Mouse (Mus musculus) kidney, embryonic 15.5 days (tissue): Measurements from ENCODE around the gene Arl15. TPM values are rescaled to one million over a fixed set of nuclear protein-coding genes. Genes with fewer than 3 reads are reported as not detected.

Source experiments
- ATAC-seq: fragments of 200-750 bp; cut with Nextera tagmentation; replicated peaks from 2 replicates; pipeline ENCODE4 v1.8.0; 2017; ENCODE audit warnings: moderate TSS enrichment; ENCODE audit not compliant: low FRiP score
- H3K27ac ChIP-seq: fragments of 300-500 bp; sonication (generic); 2 replicates; pipeline ENCODE4 v1.5.1; 2015; ENCODE audit warnings: mild to moderate bottlenecking, inconsistent platforms
- H3K27me3 ChIP-seq: fragments of 300-500 bp; sonication (generic); 2 replicates; pipeline ENCODE4 v1.6.1; 2015; ENCODE audit warnings: inconsistent platforms
- H3K36me3 ChIP-seq: fragments of 300-500 bp; sonication (generic); 2 replicates; pipeline ENCODE4 v1.6.1; 2015; ENCODE audit warnings: inconsistent platforms
- H3K4me1 ChIP-seq: fragments of 300-500 bp; sonication (generic); 2 replicates; pipeline ENCODE4 v1.6.1; 2015; ENCODE audit warnings: inconsistent platforms
- H3K4me2 ChIP-seq: fragments of 300-500 bp; sonication (generic); 2 replicates; pipeline ENCODE4 v1.6.1; 2015; ENCODE audit warnings: moderate library complexity, mild to moderate bottlenecking, inconsistent platforms
- H3K4me3 ChIP-seq: fragments of 300-500 bp; sonication (generic); replicated peaks from 2 replicates; pipeline ENCODE4 v1.5.1; 2015; ENCODE audit warnings: mild to moderate bottlenecking, inconsistent platforms
- H3K9ac ChIP-seq: fragments of 300-500 bp; sonication (generic); 2 replicates; pipeline ENCODE4 v1.6.1; 2015; ENCODE audit warnings: mild to moderate bottlenecking, inconsistent platforms
- H3K9me3 ChIP-seq: fragments of 300-500 bp; sonication (generic); replicated peaks from 2 replicates; pipeline ENCODE4 v1.6.1; 2016; ENCODE audit warnings: inconsistent platforms
- WGBS: fragments of 180-500 bp; shearing (Covaris S2); methylation state at CpG from one replicate; pipeline ENCODE4 v1.1.7; 2015; ENCODE audit warnings: mixed read lengths; 5-methylcytosine and 5-hydroxymethylcytosine counted together
- polyA plus RNA-seq: library from polyadenylated mRNA; unstranded; fragments of >200 nt; fragmentation: Nextera tagmentation; extraction: Ambion mirVana; gene quantifications from 2 replicates; pipeline ENCODE4 v1.2.1, GENCODE M21; 2015

Gene Arl15
- polyA plus RNA-seq, 1 experiment from 2014 or later: 14.1 TPM

DNA sequence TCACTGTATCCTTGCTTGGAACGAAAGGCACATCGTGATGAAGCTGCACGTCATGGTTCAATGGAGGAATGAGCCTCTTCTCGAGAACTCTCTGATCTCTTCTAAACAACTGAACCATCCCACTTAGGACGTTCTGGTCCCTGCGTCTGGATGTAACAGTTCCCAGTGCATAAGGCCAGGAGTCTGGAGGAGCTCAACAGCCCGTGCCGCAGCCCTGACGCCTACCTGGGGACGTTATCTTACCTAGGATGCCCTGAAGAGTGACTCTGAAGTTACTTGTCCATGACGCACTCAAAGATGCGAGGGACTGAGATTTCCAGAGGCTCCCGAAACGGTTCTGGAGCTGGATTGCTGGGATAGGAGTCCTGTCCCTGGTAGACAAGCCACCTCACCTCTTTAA lies 121.4 kb downstream of the Arl15 start:
- H3K27me3 ChIP-seq: no peaks in the 10 kb centered on the region
- no peak overlapping the region for H3K4me3 ChIP-seq
- no peaks in the 10 kb centered on the region for H3K36me3 ChIP-seq
- no peaks in the 10 kb centered on the region for H3K4me1 ChIP-seq
- no peak; the same call in 1 of the 2 replicates for ATAC-seq
- WGBS: 68% methylated on average over 14 of the region's 14 CpGs
- H3K4me2 ChIP-seq: no peak overlapping the region
- H3K9ac ChIP-seq: no peak overlapping the region
- no peaks in the 10 kb centered on the region for H3K9me3 ChIP-seq
- no peak overlapping the region for H3K27ac ChIP-seq

DNA sequence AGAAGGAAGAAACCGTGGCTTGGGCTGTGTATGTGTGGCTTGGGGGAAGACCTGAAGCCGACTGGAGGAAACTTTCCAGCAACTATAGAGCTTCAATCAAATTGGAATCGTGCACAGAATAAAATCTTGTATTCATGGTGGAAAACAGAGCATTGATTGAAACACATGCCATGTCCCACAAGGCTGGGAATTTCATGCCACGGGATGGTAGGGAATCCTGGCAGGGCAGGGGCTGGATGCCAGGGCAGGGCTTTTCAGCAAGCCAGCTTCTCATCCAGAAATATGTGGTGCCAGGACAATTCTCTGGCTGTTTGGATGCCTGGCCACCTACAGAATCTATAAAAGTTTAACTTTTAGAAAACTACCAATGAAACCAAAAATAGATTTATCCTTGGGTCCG lies 122.5 kb downstream of the Arl15 start:
- H3K27me3 ChIP-seq: no peaks in the 10 kb centered on the region
- no peak overlapping the region for H3K9ac ChIP-seq
- ATAC-seq: no peak
- no peak overlapping the region for H3K4me3 ChIP-seq
- no peaks in the 10 kb centered on the region for H3K9me3 ChIP-seq
- H3K4me1 ChIP-seq: no peaks in the 10 kb centered on the region
- H3K27ac ChIP-seq: no peak overlapping the region
- no peaks in the 10 kb centered on the region for H3K36me3 ChIP-seq
- H3K4me2 ChIP-seq: no peak overlapping the region
- 89% methylated on average over 5 of the region's 5 CpGs for WGBS

DNA sequence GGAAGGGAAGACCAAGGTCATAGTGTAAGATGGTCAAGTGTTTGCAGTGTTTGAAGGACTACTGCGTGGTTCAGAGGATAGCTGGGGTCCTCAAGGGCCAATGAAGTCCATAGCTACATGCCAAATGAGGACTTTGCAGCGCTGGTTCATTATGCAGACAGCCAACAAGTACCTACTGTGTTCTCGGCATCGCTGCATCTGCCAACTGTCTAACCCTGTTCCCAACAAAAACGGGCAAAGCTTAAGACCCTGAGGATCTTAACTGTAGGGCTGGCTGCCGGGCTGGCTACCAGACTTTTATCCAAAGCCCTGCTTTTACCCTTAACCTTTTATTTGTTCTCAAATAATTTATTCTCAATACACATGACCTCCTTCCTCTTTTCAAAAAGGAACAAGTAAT lies 123.1 kb downstream of the Arl15 start:
- Histone ChIP-seq H3K27ac (no peak overlapping the region), H3K4me3 (no peak overlapping the region), H3K4me2 (no peak overlapping the region), H3K27me3 (no peaks in the 10 kb centered on the region), H3K9ac (no peak overlapping the region), H3K36me3 (no peaks in the 10 kb centered on the region), H3K4me1 (no peaks in the 10 kb centered on the region), H3K9me3 (no peaks in the 10 kb centered on the region)
- no peak for ATAC-seq
- WGBS: 87% methylated on average over 6 of the region's 6 CpGs

DNA sequence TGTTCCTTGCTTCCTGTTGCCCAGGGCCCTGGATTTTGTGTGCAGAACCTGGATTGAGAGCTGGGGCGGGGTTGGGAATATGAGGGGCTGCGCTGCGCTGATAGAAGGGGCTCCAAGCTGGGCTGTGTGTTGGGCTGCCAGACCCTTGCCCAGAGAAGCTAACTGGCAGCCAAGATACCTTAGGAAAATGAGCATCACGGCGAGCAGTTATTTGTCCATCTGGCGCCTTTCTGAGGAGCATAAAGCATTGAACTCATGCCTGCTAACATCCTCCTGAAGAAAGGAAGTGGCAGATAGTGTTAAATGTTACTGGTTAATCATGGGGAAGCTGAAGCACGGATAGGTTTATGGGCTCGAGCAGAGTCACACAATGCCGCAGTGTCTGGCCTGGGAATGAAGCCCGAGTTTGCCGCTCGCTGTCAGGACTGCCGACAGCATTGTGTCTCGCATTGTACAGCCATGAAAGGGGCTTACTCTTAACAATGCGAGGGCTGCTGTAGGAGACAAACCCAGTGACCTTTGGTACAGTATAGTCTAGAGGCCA lies 123.6 kb downstream of the Arl15 start:
- no peaks in the 10 kb centered on the region for H3K4me1 ChIP-seq
- no peaks in the 10 kb centered on the region for H3K9me3 ChIP-seq
- H3K4me3 ChIP-seq: no peak overlapping the region
- ATAC-seq: no peak
- H3K27ac ChIP-seq: no peak overlapping the region
- H3K27me3 ChIP-seq: no peaks in the 10 kb centered on the region
- WGBS: 70% methylated on average over 15 of the region's 15 CpGs
- no peak overlapping the region for H3K9ac ChIP-seq
- 0 out of 2 replicates have a peak, but pooled peaks cover 1% of the 10 kb centered on the region for H3K36me3 ChIP-seq
- no peak overlapping the region for H3K4me2 ChIP-seq

DNA sequence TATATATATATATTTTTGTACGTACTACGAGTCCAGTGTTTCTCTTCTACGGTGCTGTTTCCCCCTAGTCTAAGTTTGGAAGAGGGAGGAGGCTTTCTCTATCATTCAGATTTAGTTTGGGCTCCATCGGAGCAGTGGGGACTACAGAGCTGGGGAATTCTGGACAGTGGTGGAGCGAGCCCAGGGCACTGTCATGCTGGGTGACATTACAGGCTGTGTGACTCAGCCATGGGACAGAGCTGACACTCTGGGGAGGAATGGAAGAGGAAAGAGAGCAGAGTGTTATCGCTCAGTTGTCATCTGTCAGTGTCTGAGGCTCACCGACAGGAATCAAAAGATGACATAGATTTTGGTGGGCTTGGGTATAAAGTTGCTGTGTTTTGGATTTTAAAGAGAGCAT lies 124.4 kb downstream of the Arl15 start:
- Histone ChIP-seq H3K36me3 (peaks cover 5% of the 10 kb centered on the region; the same call in 1 of the 2 replicates), H3K9me3 (no peaks in the 10 kb centered on the region), H3K4me2 (no peak overlapping the region), H3K9ac (no peak overlapping the region), H3K4me1 (no peaks in the 10 kb centered on the region), H3K27me3 (no peaks in the 10 kb centered on the region), H3K4me3 (no peak overlapping the region), H3K27ac (no peak overlapping the region)
- ATAC-seq: no peak
- WGBS: 90% methylated on average over 7 of the region's 7 CpGs

DNA sequence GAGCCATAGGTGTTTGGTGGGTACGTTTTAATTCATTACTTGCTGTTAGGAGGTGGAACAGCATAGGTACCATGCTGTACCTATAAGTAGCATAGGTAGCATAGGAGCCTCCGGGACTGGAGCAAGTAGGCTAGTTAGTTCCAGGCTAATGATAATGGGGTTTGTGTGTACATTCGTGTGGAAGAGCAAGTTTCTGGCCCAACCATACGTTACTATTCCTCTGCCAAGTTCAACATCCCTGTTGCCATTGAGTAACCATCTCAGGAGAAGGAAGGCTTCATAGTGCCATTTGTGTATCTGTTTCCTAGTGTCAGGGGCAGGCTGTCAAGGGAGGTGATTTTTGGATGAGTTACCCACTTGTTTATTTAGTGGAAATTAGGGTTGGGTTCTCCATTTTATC lies 141.4 kb downstream of the Arl15 start:
- H3K36me3 ChIP-seq: no peaks in the 10 kb centered on the region
- 88% methylated on average over 4 of the region's 4 CpGs for WGBS
- no peaks in the 10 kb centered on the region for H3K9me3 ChIP-seq
- H3K4me3 ChIP-seq: no peak overlapping the region
- no peak overlapping the region for H3K9ac ChIP-seq
- H3K4me2 ChIP-seq: no peak overlapping the region
- ATAC-seq: no peak
- H3K27ac ChIP-seq: no peak overlapping the region
- peaks cover 2% of the 10 kb centered on the region; the same call in 1 of the 2 replicates for H3K4me1 ChIP-seq
- H3K27me3 ChIP-seq: no peaks in the 10 kb centered on the region

DNA sequence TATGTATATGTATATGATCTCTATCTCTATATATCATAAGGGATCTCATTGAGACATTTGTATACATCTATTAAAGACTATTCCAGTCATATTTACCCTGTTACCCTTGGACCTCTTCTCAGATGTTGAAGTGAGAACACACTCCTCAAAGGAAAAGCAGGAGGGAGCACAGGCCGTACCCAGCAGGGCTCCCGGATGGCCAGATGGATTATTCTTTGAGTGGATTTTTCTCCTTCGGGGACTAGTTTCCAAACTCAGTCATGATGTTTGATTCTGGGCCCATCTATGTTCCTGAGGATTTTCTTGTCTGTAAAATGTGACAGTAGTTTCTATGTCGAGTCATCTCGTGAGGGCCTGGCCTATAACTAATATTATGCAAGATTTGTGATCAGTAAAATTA lies 142.9 kb downstream of the Arl15 start:
- Histone ChIP-seq H3K36me3 (no peaks in the 10 kb centered on the region), H3K9ac (no peak overlapping the region), H3K27ac (no peak overlapping the region), H3K27me3 (no peaks in the 10 kb centered on the region), H3K4me2 (no peak overlapping the region), H3K4me3 (no peak overlapping the region), H3K9me3 (no peaks in the 10 kb centered on the region), H3K4me1 (no peaks in the 10 kb centered on the region)
- no peak for ATAC-seq
- WGBS: 93% methylated on average over 5 of the region's 5 CpGs

DNA sequence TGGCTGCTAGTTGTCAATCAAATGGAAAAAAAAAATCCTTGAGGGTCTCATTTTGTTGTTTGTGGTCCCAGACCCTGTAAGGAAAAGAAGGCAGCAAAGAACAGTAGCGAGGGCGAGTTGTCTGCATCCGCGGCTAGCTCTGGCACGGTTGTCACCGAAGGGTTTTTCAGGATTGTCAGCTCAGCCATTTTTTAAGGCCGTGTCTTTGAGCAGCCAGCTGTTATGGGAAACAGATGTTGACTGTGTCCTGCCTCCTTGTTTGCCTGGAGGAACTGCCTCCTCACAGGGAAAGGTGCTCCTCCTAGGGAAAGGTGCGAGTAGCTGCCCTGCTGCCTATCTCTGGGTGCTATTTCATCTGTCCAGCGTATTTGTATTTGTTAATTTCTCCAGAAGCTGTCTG lies 144.3 kb downstream of the Arl15 start:
- Histone ChIP-seq H3K9ac (no peak overlapping the region), H3K9me3 (no peaks in the 10 kb centered on the region), H3K27me3 (no peaks in the 10 kb centered on the region), H3K4me3 (no peak overlapping the region), H3K27ac (no peak overlapping the region), H3K36me3 (no peaks in the 10 kb centered on the region), H3K4me1 (no peaks in the 10 kb centered on the region), H3K4me2 (no peak overlapping the region)
- no peak for ATAC-seq
- WGBS: 80% methylated on average over 9 of the region's 9 CpGs

DNA sequence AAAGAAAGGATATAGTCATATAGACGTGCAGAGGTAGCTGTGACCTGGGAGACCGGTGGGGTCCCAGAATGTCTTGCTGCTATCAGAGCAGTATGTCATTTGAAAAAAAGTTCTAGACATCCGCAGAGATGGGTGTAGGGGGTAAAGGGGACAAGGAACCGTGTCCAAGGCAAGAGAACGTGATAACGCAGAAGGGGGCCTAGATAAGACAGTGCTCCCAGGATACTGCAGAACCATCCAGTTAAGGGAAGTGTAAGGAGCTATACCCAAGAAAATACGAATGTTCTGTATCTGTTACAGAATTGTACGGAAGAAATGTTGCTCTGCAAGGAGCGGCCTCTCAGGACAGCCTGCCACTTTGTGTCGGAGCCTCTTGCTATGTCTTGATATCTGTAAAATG lies 144.8 kb downstream of the Arl15 start:
- ATAC-seq: no peak
- Histone ChIP-seq H3K4me2 (no peak overlapping the region), H3K9ac (no peak overlapping the region), H3K27ac (no peak overlapping the region), H3K9me3 (no peaks in the 10 kb centered on the region), H3K4me3 (no peak overlapping the region), H3K27me3 (no peaks in the 10 kb centered on the region), H3K36me3 (no peaks in the 10 kb centered on the region), H3K4me1 (no peaks in the 10 kb centered on the region)
- 89% methylated on average over 10 of the region's 10 CpGs for WGBS

DNA sequence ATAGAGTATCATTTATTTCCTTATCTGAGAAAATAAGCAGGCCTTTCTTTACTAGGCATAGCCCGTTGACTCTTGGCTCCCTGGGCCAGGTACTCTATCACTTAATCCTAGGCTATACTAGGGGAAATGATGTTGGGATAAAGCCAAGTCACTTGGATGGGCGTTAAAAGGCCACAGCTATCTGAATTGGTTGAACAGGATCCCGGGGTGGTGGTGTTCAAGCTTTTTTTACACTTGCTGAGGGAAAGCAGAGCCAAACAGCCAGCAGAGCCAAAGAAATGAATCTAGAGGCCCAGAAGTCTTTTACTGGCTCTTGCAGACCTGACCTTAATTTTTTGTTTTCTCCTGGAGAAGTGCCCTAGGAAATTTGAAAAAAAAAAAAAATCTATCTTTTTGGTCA lies 145.4 kb downstream of the Arl15 start:
- Histone ChIP-seq H3K27ac (no peak overlapping the region), H3K4me3 (no peak overlapping the region), H3K4me1 (no peaks in the 10 kb centered on the region), H3K27me3 (no peaks in the 10 kb centered on the region), H3K36me3 (no peaks in the 10 kb centered on the region), H3K9me3 (no peaks in the 10 kb centered on the region), H3K4me2 (no peak overlapping the region), H3K9ac (no peak overlapping the region)
- no peak for ATAC-seq
- 85% methylated on average over 3 of the region's 3 CpGs for WGBS

DNA sequence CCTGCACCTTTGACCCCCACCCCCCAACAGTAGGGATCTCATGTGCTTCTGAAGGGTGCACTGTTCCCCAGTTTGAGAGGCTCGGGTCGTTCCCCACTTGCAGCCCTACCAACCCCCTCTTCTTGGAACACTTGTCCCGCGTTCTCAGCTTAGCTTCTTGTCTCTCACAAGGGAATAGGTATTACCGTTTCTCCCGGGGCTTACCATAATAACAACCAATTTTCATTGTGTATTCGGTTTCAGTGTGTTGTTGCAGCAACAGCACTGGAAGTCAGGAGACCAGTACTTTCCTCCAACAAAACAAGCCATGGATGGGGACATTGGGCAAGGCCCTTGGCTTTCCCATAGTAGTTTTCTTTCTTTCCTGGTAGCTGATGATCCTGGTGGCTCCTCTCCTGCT lies 145.8 kb downstream of the Arl15 start:
- H3K4me3 ChIP-seq: no peak overlapping the region
- no peak overlapping the region for H3K4me2 ChIP-seq
- no peaks in the 10 kb centered on the region for H3K36me3 ChIP-seq
- no peak for ATAC-seq
- no peaks in the 10 kb centered on the region for H3K9me3 ChIP-seq
- no peaks in the 10 kb centered on the region for H3K27me3 ChIP-seq
- H3K4me1 ChIP-seq: no peaks in the 10 kb centered on the region
- no peak overlapping the region for H3K27ac ChIP-seq
- 92% methylated on average over 7 of the region's 7 CpGs for WGBS
- H3K9ac ChIP-seq: no peak overlapping the region

DNA sequence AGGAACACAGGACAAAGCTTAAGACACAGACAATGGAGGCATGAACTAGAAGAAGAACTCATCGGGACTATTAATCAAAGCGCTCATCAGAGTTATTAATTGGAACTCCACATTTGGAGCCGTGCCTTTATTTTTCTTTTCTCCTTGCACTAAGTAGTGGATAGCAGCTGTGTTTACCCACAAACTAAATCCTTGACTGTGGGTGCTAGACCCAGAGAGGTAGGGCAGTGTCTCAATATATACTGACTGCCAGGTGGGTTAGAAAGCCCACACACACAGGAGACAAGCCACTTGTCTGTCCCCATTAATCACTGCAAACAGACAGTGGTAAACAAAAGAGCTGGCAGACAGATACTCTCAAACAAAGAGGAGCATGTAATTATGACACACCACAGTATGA lies 147.6 kb downstream of the Arl15 start:
- H3K9me3 ChIP-seq: no peaks in the 10 kb centered on the region
- no peaks in the 10 kb centered on the region for H3K27me3 ChIP-seq
- H3K4me1 ChIP-seq: no peaks in the 10 kb centered on the region
- no peak overlapping the region for H3K27ac ChIP-seq
- no peak overlapping the region for H3K4me2 ChIP-seq
- no peak overlapping the region for H3K4me3 ChIP-seq
- H3K9ac ChIP-seq: no peak overlapping the region
- whole genome bisulfite sequencing: 78% methylated on average over 3 of the region's 3 CpGs
- ATAC-seq: no peak
- no peaks in the 10 kb centered on the region for H3K36me3 ChIP-seq

DNA sequence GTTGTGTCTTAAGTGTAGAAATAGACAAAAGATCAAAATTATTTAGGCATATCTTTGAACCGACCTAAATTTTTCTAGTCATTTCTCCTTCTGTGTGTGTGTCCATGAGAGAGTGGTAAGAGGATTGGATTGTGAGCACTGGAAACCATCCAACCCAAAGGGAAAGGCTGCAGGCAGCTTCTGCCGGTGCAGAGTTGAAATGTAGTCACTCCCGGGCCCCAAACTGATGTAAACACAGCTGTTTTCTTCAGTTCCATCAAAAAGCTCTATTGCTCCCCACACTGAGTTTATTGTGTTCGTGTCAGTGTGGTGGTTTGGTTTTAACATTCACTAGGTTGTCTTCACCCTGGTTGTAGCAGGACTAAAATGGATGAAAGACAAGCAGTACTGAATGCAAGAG lies 153.2 kb downstream of the Arl15 start:
- H3K4me2 ChIP-seq: no peak overlapping the region
- H3K9ac ChIP-seq: no peak overlapping the region
- H3K36me3 ChIP-seq: no peaks in the 10 kb centered on the region
- WGBS: 61% methylated on average over 4 of the region's 4 CpGs
- no peak overlapping the region for H3K4me3 ChIP-seq
- no peaks in the 10 kb centered on the region for H3K9me3 ChIP-seq
- 0 out of 2 replicates have a peak, but pooled peaks cover 8% of the 10 kb centered on the region for H3K4me1 ChIP-seq
- no peak overlapping the region for H3K27ac ChIP-seq
- no peak for ATAC-seq
- no peaks in the 10 kb centered on the region for H3K27me3 ChIP-seq
